Mouse (Mus musculus) brain, embryonic 18.5 days (tissue): Measurements from ENCODE around the gene Snx10.
"Not testable (repeated sequence)": the region's sequence is repeated elsewhere in the genome, so short reads cannot be mapped to it uniquely, and the experiment has no call there.

Source experiments
- DNase-seq: peaks from one replicate; pipeline ENCODE4 v3.0.0-alpha.2; 2012; ENCODE audit warnings: low read depth, low spot score

Snx10 gene

DNA sequence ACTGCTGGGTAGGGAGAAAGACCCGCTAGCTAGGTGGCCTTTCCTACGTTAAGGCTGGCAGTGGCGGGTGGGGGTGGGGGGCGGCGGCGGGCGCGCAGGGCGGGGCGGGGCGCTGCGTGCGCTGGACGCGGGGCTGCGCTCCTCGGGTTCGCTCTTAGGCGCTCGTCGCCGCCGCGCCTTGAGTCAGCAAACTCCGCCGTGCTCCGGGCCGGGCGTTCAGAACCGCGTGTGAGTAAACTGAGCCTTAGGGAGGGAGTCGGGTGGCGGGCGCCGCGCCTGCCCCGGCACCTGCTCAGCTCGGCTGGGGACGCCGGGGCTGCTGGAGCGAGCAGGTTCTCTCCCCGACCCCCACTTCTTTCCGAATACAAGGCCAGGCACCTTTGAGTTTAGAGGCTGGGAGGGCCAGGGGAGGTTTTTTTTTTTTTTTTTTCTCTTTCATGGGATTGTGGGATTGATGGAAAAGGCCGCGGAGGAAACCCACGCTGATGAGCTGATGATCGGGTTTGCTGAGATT lies at the start of gene Snx10:
Snx10 (plus strand) TSS at position 95 of the 514 bp plus-strand sequence.
- no peak for DNase-seq

DNA sequence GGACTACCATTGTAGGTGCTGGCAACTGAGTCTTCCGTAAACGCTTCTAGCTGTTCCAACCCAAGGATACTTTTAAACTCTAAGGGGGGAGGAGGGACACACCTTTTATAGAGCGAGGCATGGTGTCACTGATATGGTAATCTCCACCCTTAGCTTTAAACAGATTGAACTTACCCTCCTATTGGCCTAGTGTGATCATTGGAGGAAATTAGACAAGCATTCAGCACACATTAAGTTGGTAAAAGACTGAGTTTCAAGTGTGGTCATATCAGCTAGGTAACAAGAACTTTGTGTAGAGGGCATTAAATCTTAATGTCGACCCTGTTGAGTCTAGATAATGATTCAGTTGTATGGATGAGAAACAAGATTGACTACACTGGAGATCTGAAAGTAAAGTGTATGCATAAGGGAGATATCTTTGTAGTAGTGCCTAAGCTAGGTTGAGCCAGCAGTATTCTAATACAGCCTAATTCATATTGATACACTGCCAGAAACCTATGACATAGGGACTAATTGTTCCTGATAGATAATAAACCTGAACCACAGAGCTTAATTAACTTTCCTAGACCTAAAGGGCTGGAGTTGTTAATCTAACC lies 44.5 kb upstream of the Snx10 start:
- no peak for DNase-seq

DNA sequence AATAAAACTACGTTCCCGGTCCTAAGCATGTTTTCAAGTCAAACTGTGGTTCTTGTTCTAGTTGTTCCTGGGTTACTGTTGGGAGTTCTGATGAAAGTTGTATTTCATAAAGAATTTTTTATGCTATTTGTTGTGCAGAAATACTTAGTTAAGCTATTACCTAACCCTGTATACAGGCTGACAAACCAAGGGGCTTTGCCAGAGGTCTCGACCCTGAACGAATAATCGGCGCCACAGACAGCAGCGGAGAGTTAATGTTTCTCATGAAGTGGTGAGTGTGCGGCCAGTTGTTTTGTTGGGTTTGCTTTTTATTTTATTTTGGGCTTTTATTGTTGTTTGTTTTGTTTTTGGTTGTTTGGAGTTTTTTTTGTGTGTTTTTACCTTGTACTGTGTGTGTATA lies 42.2 kb upstream of the Snx10 start:
- DNase-seq = no peak

DNA sequence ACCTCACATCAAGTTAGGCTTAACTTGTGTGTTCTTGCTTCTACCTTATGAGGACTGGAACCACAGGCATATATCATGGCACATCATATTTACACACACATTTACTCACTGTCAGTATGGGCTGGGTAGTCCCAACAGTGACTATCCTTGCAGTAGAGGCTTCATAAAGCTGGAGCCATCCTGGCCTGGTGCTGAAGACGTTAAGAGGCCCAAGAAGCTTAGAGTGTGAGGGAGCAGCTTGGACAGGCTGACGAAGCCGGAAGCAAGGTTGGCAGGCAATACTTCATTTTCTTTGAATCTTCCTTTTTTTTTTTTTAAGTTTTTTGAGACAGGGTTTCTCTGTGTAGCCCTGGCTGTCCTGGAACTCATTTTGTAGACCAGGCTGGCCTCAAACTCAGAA lies 39.8 kb upstream of the Snx10 start:
- no peak for DNase-seq

DNA sequence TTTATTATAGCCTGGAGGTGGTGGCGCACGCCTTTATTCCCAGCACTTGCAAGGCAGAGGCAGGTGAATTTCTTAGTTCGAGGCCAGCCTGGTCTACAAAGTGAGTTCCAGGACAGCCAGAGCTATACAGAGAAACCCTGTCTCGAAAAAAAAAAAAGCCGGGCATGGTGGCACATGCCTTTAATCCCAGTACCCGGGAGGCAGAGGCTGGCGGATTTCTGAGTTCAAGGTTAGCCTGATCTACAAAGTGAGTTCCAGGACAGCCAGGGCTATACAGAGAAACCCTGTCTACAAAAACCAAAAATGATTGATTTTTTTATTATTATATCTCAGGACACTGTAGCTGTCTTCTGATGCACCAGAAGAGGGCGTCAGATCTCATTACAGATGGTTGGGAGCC lies 39.1 kb upstream of the Snx10 start:
- DNase-seq = not testable (repeated sequence)

DNA sequence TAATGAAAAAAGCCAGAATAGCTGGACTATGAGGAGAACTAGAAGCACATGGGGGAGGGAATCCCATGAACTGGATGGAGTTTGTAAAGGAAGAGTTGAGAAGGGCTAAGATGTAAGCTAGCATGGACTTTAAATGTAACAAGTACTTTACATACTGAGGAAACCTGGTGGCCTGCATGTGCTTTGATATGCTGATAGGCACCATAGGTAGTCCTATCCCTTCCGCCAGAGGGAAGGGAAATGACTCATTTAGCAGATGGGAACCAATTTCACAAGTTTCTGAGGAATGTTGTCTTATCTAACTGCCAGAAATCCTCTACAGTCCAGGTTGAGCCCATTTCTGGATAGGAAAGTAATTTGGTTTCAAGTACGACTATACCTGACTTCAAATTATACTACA lies 38.1 kb upstream of the Snx10 start:
- no peak for DNase-seq

DNA sequence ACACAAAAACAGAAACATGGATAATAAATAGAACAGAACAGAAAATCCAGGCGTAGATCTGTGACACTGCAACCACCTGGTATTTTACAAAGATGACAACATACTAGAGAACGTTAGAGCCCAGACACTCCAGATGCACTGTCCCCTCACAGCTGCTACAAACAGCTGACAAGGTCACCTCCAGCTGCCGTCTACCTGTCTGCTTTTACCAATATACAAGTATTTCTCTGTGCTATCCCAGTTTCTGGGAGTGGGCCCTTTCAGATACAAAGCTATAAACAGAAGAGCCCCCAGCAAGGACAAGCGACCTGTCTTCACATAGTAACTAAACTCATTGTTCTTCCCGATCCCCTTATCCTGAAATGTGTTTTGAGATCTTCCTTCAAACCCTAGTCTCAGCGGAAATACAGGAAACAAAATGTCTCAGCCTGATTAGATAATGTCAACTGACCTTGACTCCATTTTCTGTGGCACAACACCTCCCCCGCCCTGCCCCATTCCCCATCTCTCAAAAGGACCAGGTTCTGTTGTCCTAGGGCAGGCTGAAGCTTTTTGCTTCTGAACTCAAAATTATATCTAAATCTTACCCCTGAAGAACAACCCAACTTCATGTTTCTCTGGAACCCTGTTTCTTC lies 37.5 kb upstream of the Snx10 start:
- no peak for DNase-seq

DNA sequence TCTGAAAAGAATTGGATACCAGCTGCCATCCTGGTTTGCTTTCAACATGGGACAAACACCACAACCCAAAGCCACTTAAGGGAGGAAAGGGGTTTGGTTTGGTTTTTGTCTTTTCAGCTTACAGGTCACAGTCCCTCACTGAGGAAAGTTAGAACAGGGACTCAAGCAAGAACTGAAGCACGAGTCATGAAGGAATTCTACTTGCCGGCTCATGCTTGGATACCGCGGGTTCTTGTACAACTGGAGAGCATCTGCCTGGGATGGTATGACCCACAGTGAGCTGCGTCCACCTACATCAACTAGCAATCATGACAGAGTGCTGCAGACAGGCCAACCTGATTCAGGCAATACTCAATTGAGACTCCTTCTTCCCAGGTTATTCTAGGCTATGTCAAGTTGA lies 37.0 kb upstream of the Snx10 start:
- DNase-seq = no peak

DNA sequence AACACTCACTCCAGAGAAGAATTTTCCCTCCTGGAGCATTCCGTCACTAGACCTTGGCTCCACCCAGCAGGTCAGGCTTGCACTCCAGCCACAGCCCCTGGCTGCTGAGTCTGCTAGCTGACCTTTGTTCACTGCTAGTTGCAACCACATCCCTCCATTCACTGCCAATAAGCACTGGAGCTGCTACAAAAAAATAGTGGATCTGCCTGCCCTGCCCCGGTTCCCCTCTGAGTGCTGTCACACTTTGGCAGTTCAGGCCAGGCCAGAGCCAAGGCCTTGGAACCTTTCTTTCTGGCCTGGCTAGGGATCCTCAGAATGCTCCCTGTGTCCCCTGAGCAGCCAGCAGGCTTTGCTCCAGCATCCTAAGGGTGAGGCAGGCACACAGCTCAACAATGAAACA lies 33.9 kb upstream of the Snx10 start:
- no peak for DNase-seq

DNA sequence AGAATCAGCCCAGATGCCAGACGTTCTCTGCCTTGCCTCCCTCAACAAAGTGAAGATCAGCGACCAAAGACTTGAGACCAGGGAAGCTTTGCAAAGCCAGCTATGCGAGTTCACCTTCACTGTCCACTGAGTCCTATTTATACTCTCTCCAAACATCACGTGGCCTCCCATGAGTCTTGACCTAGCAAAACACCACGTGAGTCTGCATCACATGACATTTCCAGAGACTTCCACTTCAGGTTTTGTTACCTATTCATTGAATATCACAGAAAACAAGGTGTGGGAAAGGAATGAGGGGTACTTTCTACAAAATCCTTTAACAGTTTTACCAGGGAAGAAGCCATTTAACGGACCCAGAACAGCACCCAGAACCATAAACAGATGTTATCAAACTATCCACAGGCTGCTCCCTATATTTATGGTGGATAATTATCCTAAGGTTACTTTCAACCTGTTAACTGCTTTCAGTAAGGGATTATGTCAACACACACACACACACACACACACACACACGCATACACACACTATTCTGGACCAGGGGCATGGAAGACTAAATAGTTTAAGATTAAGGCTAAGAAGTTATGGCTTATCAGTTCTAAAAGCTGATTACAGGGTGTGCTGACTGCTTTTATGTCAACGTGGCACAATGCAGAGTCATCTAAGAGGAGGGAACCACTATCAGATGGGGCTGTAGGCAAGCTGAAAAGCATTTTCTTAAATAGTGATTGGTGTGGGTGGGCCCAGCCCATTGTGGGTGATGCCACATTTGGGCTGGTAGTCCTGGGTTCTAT lies 26.2 kb upstream of the Snx10 start:
- no peak for DNase-seq

DNA sequence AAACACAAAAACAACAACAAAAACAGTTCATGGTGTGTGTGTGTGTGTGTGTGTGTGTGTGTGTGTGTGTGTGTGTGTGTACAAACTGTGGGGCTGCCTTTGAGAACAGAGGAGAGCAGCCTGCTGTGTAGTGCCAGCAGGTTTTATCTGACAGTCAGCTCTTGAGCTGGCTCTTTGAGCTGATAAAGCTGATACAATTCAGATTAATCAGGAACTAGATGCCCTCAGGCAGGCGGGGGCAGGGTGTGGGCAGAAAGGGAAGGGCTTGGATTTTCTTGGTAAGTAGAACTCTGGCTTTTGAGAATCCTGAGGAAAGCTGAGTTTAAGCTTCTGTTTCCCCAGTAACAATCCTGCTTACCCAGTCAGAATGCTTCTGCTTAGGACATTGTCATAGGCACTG lies 18.0 kb upstream of the Snx10 start:
- no peak for DNase-seq

DNA sequence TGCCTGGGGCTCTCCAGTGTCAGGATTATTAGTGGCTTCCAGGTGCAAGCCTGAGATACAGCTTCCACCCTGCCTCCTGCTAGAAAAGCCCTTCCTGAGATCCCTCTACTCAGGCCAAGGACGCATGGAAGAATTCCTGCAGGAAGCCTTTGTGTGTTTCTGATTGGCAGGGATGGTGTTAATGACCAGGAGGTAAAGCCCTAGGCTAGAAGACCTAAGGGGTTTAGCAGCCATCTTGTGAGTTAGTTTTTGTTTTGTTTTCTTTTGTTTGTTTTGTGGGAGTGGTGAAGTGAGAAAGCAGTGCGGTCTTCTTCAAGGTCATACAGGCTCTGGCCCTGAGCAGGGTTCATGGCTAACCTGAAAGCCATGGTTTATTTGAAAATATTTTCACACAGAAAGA lies 16.1 kb upstream of the Snx10 start:
- DNase-seq = no peak

DNA sequence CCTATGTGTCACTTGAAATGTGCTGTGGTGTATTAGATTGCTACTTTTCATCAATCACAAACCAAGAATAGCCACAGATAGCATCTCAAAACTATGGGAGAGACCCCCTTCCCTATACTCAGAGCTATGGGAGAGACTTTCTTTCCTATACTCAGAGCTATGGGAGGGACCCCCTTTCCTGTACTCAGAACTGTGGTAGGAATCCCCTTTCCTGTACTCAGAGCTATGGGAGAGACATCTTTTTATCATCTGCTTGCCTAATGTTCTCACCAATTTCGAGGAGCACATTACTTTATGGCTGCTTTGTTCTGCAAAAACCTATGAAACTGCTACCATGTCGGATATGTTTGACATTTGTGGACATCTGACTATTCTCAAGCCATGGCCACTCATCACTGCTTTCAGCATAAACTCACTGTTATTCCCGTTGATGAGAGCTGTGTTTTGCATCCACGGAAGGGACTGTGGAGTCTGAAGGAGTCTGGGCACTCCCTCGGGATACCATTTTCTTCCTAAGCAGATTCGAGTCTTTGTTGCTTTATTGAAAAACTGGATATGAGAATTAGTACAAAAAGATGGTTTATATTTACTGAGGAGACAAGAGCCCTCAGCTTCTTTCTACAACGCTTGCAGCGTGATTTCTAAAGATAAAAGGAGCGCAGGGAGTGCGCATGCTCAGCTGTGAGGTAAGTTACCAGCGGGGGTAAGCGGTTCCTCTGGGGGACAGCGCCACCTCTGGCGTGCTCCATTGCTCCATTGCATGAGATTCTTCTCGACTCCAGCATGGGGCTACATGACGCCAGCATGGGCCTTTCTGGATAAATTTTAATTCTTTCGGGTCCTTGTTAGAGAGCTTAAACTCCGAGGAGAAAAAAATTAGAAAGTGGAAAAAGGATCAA lies 14.7 kb upstream of the Snx10 start:
- no peak for DNase-seq

DNA sequence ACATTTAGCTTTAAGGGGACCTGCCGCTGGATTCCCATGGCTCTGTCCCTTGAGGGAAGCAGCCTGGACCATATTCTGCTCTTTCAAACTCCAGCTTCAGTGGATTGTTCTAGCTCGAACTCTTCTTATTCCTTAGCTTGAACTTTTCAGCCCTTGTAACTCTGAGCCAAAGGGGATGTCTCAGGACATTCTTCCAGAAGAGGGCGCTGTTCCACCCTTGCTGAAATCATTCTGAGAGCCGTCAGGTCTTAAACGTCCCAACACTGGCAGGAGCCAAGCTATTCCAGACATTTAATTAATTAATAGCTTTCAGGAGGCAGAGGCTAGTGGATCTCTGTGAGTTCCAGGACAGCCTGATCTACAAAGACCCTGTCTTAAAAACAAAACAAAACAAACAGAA lies 13.6 kb upstream of the Snx10 start:
- no peak for DNase-seq

DNA sequence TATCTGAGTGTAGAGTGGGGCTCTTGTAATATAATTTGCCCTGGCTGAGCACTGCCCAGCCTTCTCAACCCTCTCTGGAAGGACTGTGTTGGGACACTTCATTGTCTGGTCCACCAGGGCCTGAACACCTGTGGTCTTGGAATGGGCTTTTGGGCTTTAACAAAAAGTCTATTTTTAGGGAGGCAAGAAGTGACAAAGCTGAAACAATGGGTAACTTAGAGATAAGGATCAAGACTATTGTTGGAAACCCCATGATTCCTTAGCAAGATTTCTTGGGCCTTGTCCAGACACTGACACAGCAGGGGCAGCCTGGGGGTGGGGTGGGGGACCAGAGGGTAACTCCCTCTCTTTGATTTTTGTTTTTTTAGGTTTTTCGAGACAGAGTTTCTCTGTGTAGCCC lies 12.8 kb upstream of the Snx10 start:
- DNase-seq = no peak

DNA sequence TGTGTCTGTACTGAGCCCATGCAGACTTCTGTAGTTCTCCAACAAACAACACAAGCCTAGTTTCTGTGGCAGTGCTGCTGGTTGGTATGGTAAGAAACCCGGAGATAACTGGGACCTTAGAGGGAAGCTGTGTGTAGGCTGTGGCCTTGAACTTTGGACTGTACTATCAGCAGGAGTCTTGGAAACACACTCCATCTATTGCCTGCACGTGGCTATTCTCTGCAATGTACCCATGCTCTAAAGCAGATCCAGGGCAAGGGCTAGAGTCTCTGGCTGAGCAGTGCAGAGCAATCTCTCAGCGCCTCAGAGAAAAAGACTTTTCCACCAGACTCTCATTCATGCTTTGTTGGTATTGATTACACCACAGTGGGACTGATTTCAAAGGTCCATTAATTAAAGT lies 10.0 kb upstream of the Snx10 start:
- no peak for DNase-seq

DNA sequence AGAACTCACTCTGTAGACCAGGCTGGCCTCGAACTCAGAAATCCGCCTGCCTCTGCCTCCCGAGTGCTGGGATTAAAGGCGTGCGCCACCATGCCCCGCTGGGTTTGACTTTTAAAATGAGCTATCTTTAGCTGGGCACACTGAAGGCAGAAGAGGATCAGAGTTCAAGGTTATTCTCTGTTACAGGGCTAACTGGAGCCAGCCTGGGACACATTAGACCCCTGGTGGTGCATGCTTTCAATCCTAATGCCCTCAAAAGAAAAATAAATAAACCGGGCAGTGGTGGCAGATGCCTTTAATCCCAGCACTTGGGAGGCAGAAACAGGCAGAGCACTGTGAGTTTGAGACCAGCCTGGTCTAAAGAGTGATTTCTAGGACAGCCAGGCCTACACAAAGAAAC lies 8.8 kb upstream of the Snx10 start:
- no peak for DNase-seq

DNA sequence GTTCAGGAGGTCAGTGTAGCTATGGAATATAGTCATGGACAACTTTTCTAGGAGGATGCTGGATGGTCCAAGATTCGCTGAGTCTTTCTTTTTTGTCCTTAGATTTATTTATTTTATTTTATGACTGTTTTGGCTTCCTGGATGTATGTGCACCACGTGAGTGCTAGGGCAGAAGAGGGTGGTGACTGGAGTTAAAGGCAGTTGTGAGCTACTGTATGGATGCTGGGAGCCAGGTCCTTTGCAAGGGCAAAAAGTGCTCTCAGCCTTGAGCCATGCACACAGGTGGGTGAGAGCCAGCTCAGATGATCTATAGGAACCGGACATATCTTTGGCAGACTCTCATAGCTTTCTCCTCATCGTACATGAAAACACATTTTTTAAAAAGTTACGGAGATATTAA lies 391 bp upstream of the Snx10 start:
- DNase-seq = no peak

DNA sequence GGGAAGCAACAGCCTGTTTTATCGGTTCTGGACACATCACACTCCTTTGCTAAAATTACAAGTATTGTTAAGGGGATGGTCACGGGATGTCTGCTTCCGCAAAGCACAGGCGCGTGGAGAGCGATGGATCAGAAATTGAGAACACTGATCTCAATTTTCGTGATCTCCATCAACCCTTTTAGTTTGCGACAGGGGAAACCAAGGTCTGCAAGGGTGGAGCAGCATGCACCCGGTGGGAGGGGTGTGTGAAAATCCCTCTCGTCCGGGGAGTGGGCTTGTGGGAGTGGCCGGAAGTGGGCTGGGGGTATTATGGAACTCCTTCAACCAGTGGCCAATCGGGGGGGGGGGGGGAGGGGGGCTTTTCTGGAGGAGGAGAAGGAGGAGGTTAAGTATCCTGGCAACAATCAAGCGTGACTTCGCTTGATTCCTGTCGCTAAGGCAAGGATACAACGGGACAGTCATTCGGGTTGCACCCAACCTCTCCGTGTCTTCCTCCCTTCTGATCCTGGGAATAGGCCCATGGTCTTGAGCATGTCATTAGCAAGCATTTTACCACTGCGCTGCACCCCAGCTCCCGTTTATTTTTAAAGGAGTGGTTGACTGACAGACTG lies 725 bp downstream of the Snx10 start:
- no peak for DNase-seq

DNA sequence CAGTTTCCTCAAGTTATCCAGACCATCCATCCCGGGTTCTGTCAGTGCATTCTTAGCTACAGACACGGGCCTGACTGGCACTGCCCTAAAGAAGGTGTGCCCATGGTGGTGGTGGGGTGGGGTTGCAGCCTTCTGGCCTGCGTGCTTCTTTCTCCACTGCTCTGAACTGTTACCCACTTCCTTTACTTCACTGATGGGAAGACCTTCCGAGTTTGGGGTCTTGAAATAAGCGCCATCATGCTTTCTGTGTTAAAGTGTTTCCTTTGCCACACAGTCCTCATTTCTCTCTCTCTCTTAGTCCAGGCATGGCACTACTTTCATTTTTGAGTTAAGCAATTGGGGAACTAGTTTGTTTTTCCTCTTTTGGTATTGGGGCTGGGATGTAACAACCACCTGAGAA lies 1.3 kb downstream of the Snx10 start:
- no peak for DNase-seq

DNA sequence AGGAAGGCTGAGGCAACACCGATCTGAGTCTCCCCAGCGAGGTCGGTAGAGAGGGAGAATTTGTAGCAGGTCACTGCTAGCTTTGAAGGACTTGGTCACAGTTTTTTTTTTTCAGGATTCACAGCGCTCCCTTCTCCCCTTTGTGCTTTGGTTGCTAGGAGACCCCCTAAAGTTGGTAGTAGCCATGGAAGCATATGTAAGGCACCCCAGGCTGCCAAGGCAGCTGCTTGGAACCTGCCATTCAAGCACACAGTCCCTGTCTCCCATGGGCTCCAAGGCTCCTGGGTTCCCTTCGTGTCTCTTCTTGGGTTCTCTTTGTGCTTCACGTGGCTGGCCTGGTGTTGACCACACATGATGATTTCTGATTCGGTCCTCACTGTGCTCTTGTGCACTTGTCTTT lies 5.8 kb downstream of the Snx10 start:
- DNase-seq = no peak
